Mouse (Mus musculus) inflammation-experienced regulatory T-cells, adult 6 months (primary cell): ENCODE data around the gene Gm15517. TPM values are rescaled to one million over a fixed set of nuclear protein-coding genes. Genes with fewer than 3 reads are reported as not detected.
"Not testable (repeated sequence)": the region's sequence is repeated elsewhere in the genome, so short reads cannot be mapped to it uniquely, and the experiment has no call there.

ENCODE experiments used
- ATAC-seq: one replicate; pipeline ENCODE4 v1.8.0; 2017
- polyA plus RNA-seq, 3 experiments: library from polyadenylated mRNA; unstranded; fragments of 100-300 nt; shearing (Covaris generic); gene quantifications; one replicate each; pipeline ENCODE4 v1.2.1; 2017

Gm15517 gene
- not detected for polyA plus RNA-seq

- ATAC-seq = no peak
Measured at GRCm38 (mm10) chr7:44261147-44261546, at the start of gene Gm15517. Gene Gm15517 (plus strand): TSS chr7:44261447.

- ATAC-seq = no peak
Measured at GRCm38 (mm10) chr7:44215645-44216044, 45.6 kb upstream of the Gm15517 start, which contains the start of gene Klk1b5. Gene Klk1b5 (plus strand): TSS chr7:44215945.

GRCm38 (mm10) chr7:44221601-44222000 is 39.6 kb upstream of the Gm15517 start:
- ATAC-seq = not testable (repeated sequence)

- not testable (repeated sequence) for ATAC-seq
Measured at GRCm38 (mm10) chr7:44222335-44222734, 38.9 kb upstream of the Gm15517 start.

- ATAC-seq = no peak
Measured at GRCm38 (mm10) chr7:44225076-44225475, 36.2 kb upstream of the Gm15517 start, which contains the start of gene Klk1. Gene Klk1 (plus strand): TSS chr7:44225360.

- ATAC-seq = no peak
Measured at GRCm38 (mm10) chr7:44235909-44236308, 25.3 kb upstream of the Gm15517 start, which contains the start of gene Gm36864. Gene Gm36864 (plus strand): TSS chr7:44236177.

GRCm38 (mm10) chr7:44239913-44240312 is 21.3 kb upstream of the Gm15517 start:
- ATAC-seq = no peak

GRCm38 (mm10) chr7:44240712-44241111 is 20.5 kb upstream of the Gm15517 start:
- ATAC-seq = no peak

GRCm38 (mm10) chr7:44241163-44241562 is 20.1 kb upstream of the Gm15517 start:
- ATAC-seq = no peak

- ATAC-seq = no peak
Measured at GRCm38 (mm10) chr7:44244080-44244479, 17.2 kb upstream of the Gm15517 start.

- ATAC-seq = peak; percentile 84
Measured at GRCm38 (mm10) chr7:44246055-44246983, 14.9 kb upstream of the Gm15517 start, which contains the start of the genes 1700028J19Rik and 2410002F23Rik. Gene 1700028J19Rik (minus strand): TSS chr7:44246695. Gene 2410002F23Rik (plus strand): TSS chr7:44246722.

GRCm38 (mm10) chr7:44246984-44247470 is 14.2 kb upstream of the Gm15517 start:
- ATAC-seq = peak; percentile 52

- no peak for ATAC-seq
Measured at GRCm38 (mm10) chr7:44247971-44248370, 13.3 kb upstream of the Gm15517 start.

- ATAC-seq = no peak
Measured at GRCm38 (mm10) chr7:44249248-44249647, 12.0 kb upstream of the Gm15517 start.

- ATAC-seq = not testable (repeated sequence)
Measured at GRCm38 (mm10) chr7:44250732-44251275, 10.4 kb upstream of the Gm15517 start.

- no peak for ATAC-seq
Measured at GRCm38 (mm10) chr7:44253023-44253616, 8.1 kb upstream of the Gm15517 start.

- ATAC-seq = no peak
Measured at GRCm38 (mm10) chr7:44254930-44255329, 6.3 kb upstream of the Gm15517 start.

GRCm38 (mm10) chr7:44257278-44257677 is 4.0 kb upstream of the Gm15517 start, which contains the start of gene Acp4:
Gene Acp4 (minus strand): TSS chr7:44257378.
- ATAC-seq = no peak

GRCm38 (mm10) chr7:44260410-44260809 is 837 bp upstream of the Gm15517 start:
- no peak for ATAC-seq

- ATAC-seq = peak; percentile 87
Measured at GRCm38 (mm10) chr7:44262791-44263643, 1.8 kb downstream of the Gm15517 start.

GRCm38 (mm10) chr7:44268117-44268516 is 6.9 kb downstream of the Gm15517 start:
- ATAC-seq = no peak

- no peak for ATAC-seq
Measured at GRCm38 (mm10) chr7:44269397-44269796, 8.2 kb downstream of the Gm15517 start.
